Mouse (Mus musculus) activated CD4-positive, CD25-positive, alpha-beta regulatory T cell (primary cell): ENCODE results near the gene Tsnaxip1. TPM values are rescaled to one million over a fixed set of nuclear protein-coding genes. Genes with fewer than 3 reads are reported as not detected.

Experiments used
- polyA plus RNA-seq, 2 experiments: library from polyadenylated mRNA; unstranded; fragments of 100-300 nt; shearing (Covaris generic); gene quantifications; one replicate each; pipeline ENCODE4 v1.2.1; 2017

Tsnaxip1 gene
- polyA plus RNA-seq: under 1 TPM in 1 of 2 experiments, not detected in 1; 0.10 TPM

GRCm38 (mm10) chr8:105826861-105827848, at the start of gene Tsnaxip1, which contains the start of gene Ranbp10:
Gene Tsnaxip1 (plus strand): TSS chr8:105827731.
Gene Ranbp10 (minus strand): TSS chr8:105827350.

DNA sequence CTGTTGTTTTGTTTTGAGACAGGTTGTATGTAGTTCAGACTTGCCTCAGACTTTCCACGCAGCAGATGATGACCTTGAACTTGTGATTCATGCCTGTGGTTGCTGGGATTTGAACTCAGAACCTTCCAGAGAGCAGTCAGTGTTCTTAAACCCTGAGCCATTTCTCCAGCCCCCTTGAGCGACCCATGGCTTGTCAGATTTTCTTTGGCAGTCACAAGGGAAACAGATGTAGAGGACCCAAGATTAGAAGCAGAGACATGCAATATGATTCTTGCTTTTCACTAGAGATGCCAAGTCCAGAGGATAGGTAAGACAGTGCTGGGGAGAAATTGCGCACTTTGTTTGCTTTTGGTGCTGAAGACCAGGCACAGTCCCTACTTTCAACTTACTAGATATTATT, 25.6 kb downstream of the Tsnaxip1 start, which contains the start of gene Cenpt:
Gene Cenpt, minus strand, starts transcription at position 101 of the 400 bp plus-strand sequence.

DNA sequence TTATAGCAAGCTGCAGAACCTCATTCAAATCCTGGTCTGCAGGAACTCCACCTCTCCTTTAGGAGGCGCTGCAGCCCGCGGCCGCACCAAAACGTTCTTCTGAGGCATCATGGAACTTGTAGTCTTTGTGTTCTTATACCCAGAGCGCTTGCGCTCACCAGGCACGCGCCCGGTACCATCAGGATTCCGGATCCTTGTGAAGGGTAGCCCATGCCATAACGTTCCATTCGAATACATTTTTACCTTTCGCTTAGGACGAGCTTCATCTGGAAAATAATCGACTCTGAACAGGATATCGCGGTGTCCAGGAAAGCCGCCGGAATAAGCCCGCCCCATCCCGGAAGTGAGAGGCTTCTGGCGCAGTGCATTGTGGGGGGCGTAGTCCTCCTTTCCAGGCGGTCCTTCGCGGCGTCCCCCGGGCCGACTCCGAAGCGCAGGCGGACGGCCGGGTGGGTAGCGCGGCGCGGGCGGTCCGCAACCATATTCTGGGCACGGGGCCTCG, 27.2 kb downstream of the Tsnaxip1 start, which contains the start of gene Thap11:
Gene Thap11, plus strand, starts transcription at position 418 of the 502 bp plus-strand sequence.

GRCm38 (mm10) chr8:105860143-105860981, 32.8 kb downstream of the Tsnaxip1 start, which contains the start of gene Nutf2:
Gene Nutf2 (plus strand): TSS chr8:105860580.

GRCm38 (mm10) chr8:105880754-105881520, 53.4 kb downstream of the Tsnaxip1 start, which contains the start of gene Edc4:
Gene Edc4 (plus strand): TSS chr8:105880881.

DNA sequence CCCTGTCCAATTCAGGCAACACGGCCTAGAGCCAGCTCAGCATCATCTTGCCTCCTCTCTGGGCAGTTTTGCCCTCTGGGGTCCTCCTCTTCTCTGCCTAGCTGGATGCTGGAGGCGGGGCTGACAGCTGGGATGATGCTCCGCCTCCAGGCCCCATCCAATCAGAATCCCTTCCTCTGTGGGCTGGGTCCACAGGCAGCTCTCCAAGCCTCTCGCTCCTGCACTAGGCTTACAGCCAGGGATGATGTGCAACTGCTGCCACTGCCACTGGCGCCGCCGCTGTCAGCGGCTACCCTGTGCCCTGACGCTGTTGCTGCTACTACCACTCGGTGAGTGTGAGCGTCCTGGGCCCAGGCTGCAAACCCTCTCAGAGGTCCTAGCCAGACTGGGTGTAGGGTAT, 65.8 kb downstream of the Tsnaxip1 start, which contains the start of gene Nrn1l:
Gene Nrn1l, plus strand, starts transcription at position 229 of the 400 bp plus-strand sequence.

Other genes with a start within 250 kb of the Tsnaxip1 start
- 10 to 100 TPM; 13.2 to 18.4 TPM for gene Ripor1, start 222.5 kb upstream of the Tsnaxip1 start, polyA plus RNA-seq
- 100 to 1,000 TPM; 174 to 204 TPM for gene Ctcf, start 191.2 kb upstream of the Tsnaxip1 start, polyA plus RNA-seq
- under 1 TPM in 1 of 2 experiments, not detected in 1; 0.90 TPM for gene Agrp, start 190.3 kb upstream of the Tsnaxip1 start, polyA plus RNA-seq
- gene Carmil2, start 141.5 kb upstream of the Tsnaxip1 start, polyA plus RNA-seq: 100 to 1,000 TPM in 1 of 2 experiments, 10 to 100 TPM in 1; 90.8 to 130 TPM
- 10 to 100 TPM; 65.1 to 65.6 TPM for gene Acd, start 126.6 kb upstream of the Tsnaxip1 start, polyA plus RNA-seq
- gene Pard6a, start 126.6 kb upstream of the Tsnaxip1 start, polyA plus RNA-seq: 10 to 100 TPM in 1 of 2 experiments, 1 to 10 TPM in 1; 8.3 to 10.2 TPM
- under 1 TPM in 1 of 2 experiments, not detected in 1; 0.26 TPM for gene 4933405L10Rik, start 120.1 kb upstream of the Tsnaxip1 start, polyA plus RNA-seq
- gene Enkd1, start 119.5 kb upstream of the Tsnaxip1 start, polyA plus RNA-seq: 1 to 10 TPM; 1.8 to 6.9 TPM
- gene Gfod2, start 69.1 kb upstream of the Tsnaxip1 start, polyA plus RNA-seq: 1 to 10 TPM; 2.1 to 4.7 TPM
- 10 to 100 TPM; 23.7 to 27.1 TPM for gene Ranbp10, start 381 bp upstream of the Tsnaxip1 start, polyA plus RNA-seq
- gene Cenpt, start 25.5 kb downstream of the Tsnaxip1 start, polyA plus RNA-seq: 10 to 100 TPM; 12.8 to 21.8 TPM
- gene Thap11, start 27.4 kb downstream of the Tsnaxip1 start, polyA plus RNA-seq: 10 to 100 TPM; 26.6 to 30.2 TPM
- 10 to 100 TPM in 1 of 2 experiments, 1 to 10 TPM in 1; 8.9 to 11.9 TPM for gene Nutf2, start 32.8 kb downstream of the Tsnaxip1 start, polyA plus RNA-seq
- 10 to 100 TPM; 49.6 to 60.5 TPM for gene Edc4, start 53.1 kb downstream of the Tsnaxip1 start, polyA plus RNA-seq
- under 1 TPM; 0.47 to 0.92 TPM for gene Nrn1l, start 65.8 kb downstream of the Tsnaxip1 start, polyA plus RNA-seq
- gene Pskh1, start 72.7 kb downstream of the Tsnaxip1 start, polyA plus RNA-seq: 10 to 100 TPM; 18.0 to 22.4 TPM
- gene Ctrl, start 106.1 kb downstream of the Tsnaxip1 start, polyA plus RNA-seq: 1 to 10 TPM; 1.7 to 2.0 TPM
- gene Psmb10, start 110.7 kb downstream of the Tsnaxip1 start, polyA plus RNA-seq: 100 to 1,000 TPM; 512 to 532 TPM
- gene Lcat, start 115.7 kb downstream of the Tsnaxip1 start, polyA plus RNA-seq: under 1 TPM in 1 of 2 experiments, not detected in 1; 0.52 TPM
- 10 to 100 TPM; 12.8 to 16.4 TPM for gene Slc12a4, start 138.4 kb downstream of the Tsnaxip1 start, polyA plus RNA-seq
- gene Dpep3, start 151.7 kb downstream of the Tsnaxip1 start, polyA plus RNA-seq: not detected
- gene Dus2, start 163.6 kb downstream of the Tsnaxip1 start, polyA plus RNA-seq: 10 to 100 TPM; 22.9 to 25.6 TPM
- under 1 TPM; 0.16 to 0.33 TPM for gene Dpep2nb, start 178.2 kb downstream of the Tsnaxip1 start, polyA plus RNA-seq
- gene Ddx28, start 184.2 kb downstream of the Tsnaxip1 start, polyA plus RNA-seq: 10 to 100 TPM; 16.9 to 18.8 TPM
- 100 to 1,000 TPM; 130 to 146 TPM for gene Nfatc3, start 231.1 kb downstream of the Tsnaxip1 start, polyA plus RNA-seq